Mouse (Mus musculus) macrophage (primary cell): ENCODE results near the gene Cdkl4. TPM values are rescaled to one million over a fixed set of nuclear protein-coding genes. Genes with fewer than 3 reads are reported as not detected.
A peak's percentile ranks its signal among the peaks of the same experiment; 100 is the strongest.
"Not testable (repeated sequence)": the region's sequence is repeated elsewhere in the genome, so short reads cannot be mapped to it uniquely, and the experiment has no call there.

Experiments used
- H3K27ac ChIP-seq: fragments of 350-480 bp; formaldehyde crosslinking; 2 replicates; pipeline ENCODE4 v1.9.0; 2021
- H3K36me3 ChIP-seq: fragments of 350-480 bp; formaldehyde crosslinking; 2 replicates; pipeline ENCODE4 v1.9.0; 2021; ENCODE audit errors: inconsistent target
- H3K4me3 ChIP-seq: fragments of 350-480 bp; formaldehyde crosslinking; 2 replicates; pipeline ENCODE4 v1.9.0; 2021; ENCODE audit errors: inconsistent target
- H3K79me2 ChIP-seq: fragments of 350-480 bp; formaldehyde crosslinking; 2 replicates; pipeline ENCODE4 v1.9.0; 2021; ENCODE audit errors: inconsistent target
- WGBS: methylation state at CpG from one replicate; pipeline ENCODE4 v1.1.7; 2026; ENCODE audit warnings: inconsistent platforms; ENCODE audit not compliant: missing documents; 5-methylcytosine and 5-hydroxymethylcytosine counted together
- polyA plus RNA-seq: library from polyadenylated mRNA; stranded (reverse); fragments of 250-400 nt; gene quantifications from 3 replicates; pipeline ENCODE4 v1.2.4, GENCODE M21; 2018; ENCODE audit warnings: inconsistent platforms

Gene Cdkl4
- polyA plus RNA-seq, 1 experiment from 2014 or later, result 0.09 TPM

DNA sequence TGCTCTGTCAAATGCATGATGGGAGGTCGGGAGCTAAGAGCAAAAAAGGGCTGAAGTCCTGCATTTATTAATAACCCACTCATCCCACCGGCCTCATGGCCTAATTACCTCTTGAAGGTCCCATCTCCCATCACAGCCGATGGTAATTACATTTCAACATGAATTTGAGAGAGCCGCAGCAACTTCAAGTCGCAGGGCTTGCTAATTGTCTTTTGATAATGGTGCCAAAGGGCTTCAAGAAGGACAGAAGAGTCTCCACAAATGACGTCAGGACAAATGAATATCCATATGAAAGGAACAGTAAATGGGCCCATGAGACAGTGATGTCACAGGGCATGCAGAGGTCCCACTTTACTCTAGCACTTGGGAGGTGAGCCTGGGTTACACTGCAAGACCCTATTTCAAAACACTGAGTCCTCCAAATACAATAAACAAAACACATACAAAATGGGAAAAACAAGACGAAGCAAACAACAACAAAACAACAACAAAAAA, 3.1 kb downstream of the Cdkl4 start:
- H3K36me3 ChIP-seq, result no peaks in the 10 kb centered on the region
- H3K4me3 ChIP-seq, result no peak overlapping the region
- WGBS, result 95% methylated on average over 7 of the region's 7 CpGs
- no peak overlapping the region for H3K27ac ChIP-seq
- no peaks in the 10 kb centered on the region for H3K79me2 ChIP-seq

DNA sequence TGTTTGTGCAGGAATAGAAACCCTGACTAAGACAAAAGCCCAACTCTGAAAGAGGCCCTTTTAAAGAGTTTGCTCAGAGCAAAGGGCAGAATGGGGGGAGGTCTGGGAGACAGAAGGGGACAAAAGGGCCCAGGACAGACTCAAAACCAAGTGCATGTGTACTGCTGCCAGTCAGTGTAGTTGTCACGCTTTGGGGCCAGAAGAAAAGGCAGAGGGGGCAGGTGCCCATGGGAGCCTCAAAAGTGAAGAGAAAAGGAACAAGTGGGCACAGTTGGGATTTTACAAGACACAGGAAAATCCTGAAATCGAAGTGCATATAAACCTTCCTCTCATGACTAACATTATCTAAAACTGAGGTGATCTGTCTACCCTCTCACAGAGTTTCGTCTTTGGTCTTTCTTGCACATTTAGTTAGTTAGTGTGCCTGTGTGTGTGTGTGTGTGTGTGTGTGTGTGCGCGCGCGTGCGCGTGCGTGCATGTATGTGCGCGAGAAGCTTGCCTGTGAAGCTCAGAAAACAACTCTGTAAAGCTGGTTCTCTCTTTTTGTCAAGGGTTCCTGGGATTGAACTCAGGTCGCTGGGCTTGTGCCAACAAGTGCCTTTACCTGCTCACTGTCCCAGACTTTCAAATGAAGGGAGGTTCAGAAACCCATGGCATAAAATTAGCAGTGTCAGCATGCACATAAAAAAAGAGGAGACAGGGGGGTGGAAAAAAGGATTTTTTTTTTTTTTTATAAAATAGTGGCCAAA, 5.3 kb downstream of the Cdkl4 start:
- no peak overlapping the region for H3K27ac ChIP-seq
- no peaks in the 10 kb centered on the region for H3K36me3 ChIP-seq
- no peak overlapping the region for H3K4me3 ChIP-seq
- WGBS, result 100% methylated on average over 4 of the region's 13 CpGs
- H3K79me2 ChIP-seq, result no peaks in the 10 kb centered on the region

DNA sequence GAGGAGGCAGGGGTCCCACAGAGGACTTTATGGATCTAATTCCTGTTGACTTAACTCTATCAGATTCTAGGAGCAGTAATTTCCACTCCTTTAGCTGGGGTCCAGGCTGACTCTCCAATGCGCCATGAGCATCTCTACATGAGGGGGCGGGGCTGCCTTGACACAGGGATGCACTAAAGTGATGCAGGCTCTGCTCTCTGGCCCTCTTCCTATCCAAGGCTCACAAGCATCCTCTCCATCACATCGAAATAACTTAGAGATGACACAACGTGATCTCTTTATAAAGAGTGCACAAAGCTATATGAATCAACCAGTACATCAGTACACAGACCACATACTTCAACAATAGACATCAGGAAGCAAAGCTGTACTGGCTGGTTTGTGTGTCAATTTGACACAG, 6.2 kb downstream of the Cdkl4 start:
- WGBS, result 90% methylated on average over 4 of the region's 4 CpGs
- no peak overlapping the region for H3K27ac ChIP-seq
- H3K36me3 ChIP-seq, result no peaks in the 10 kb centered on the region
- no peaks in the 10 kb centered on the region for H3K79me2 ChIP-seq
- H3K4me3 ChIP-seq, result no peak overlapping the region

DNA sequence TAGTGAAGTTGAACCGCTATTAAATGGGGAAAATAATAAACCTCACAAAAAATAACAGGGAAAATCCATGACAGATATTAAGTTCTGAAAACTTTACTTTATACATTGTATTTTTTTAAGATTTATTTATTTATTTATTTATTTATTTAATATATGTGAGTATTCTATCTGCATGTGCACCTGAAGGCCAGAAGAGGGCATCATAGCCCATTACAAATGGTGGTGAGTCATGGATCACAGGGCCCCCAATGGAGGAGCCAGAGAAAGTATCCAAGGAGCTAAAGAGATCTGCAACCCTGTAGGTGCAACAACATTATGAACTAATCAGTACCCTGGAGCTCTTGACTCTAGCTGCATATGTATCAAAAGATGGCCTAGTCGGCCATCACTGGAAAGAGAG, 7.9 kb downstream of the Cdkl4 start:
- H3K4me3 ChIP-seq, H3K27ac ChIP-seq, H3K36me3 ChIP-seq: not testable (repeated sequence)
- peaks cover 17% of the 10 kb centered on the region for H3K79me2 ChIP-seq
- 100% methylated on average over 1 of the region's 2 CpGs for WGBS

DNA sequence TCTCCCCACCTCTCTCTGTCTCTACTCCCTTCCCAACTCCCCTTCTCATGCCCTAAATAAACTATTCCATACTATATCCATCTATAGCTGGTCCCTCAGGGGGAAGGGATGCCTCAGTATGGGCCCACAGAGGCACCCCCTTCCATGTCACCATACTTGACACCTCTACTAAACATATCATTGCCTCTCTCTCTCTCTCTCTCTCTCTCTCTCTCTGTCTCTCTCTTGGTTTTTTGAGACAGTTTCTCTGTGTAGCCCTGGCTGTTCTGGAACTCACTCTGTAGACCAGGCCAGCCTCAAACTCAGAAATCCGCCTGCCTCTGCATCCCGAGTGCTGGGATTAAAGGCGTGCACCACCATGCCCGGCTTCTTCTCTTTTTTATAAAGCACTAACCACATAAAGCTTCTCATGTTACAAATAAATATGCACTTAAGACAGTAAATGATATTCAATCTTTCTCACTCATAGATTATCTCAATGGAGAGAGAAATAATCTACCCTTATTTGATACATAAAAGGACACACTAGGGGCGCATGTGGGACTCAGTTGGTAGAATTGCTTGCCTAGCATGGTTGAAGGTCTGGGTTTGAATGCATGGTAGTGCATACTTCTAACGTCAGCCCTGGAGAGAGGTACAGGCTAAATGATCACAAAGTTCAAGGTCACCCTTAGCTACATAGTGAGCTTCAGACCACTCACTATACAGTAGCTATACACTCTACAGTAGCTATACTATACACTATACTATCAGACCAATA, 8.6 kb downstream of the Cdkl4 start:
- Histone ChIP-seq H3K27ac (no peak overlapping the region), H3K4me3 (no peak overlapping the region), H3K79me2 (peaks cover 18% of the 10 kb centered on the region), H3K36me3 (no peaks in the 10 kb centered on the region)
- 91% methylated on average over 6 of the region's 6 CpGs for WGBS

DNA sequence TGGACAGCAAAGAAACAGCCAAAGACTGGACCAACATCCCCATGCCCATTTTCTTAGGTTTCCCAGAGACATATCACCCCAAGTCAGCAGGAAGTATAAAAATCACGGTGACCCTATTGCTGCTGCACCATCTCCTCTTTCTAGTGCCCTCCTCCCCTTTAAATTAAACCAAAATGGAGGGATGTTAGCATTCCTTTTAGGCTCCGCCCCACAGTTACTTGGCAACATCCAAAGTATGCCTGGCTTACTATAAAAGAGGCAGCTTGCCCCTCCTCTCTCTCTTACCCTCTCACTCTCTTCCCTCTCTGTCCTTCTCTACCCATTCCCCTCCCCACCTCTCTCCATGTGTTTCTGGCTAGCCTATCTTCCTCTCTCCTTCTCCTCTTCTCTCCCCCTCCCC, 9.2 kb downstream of the Cdkl4 start:
- 100% methylated on average over 2 of the region's 2 CpGs for WGBS
- H3K27ac ChIP-seq, result no peak overlapping the region
- H3K79me2 ChIP-seq, result peaks cover 18% of the 10 kb centered on the region
- H3K36me3 ChIP-seq, result no peaks in the 10 kb centered on the region
- no peak overlapping the region for H3K4me3 ChIP-seq

DNA sequence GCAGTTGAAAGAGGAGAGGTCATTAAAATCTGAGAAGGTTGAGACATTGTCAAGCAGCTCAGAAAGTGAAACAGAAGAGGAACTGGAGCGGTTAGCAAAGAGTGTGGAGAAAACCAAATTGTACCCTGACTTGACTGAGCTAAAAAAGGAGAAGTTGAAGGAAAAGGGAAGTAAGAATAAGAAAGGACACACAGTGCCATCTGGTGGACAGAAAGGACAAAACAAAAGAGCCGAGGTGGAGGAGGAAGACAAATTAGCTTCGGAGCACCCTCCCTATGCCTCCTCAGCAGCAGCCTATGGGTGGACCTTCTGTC, 13.0 kb downstream of the Cdkl4 start:
- peak overlapping the region; percentile 96 for H3K27ac ChIP-seq
- no peaks in the 10 kb centered on the region for H3K36me3 ChIP-seq
- peak overlapping the region; percentile 82 for H3K4me3 ChIP-seq
- H3K79me2 ChIP-seq, result peaks cover 18% of the 10 kb centered on the region
- WGBS, result 10% methylated on average over 3 of the region's 3 CpGs

DNA sequence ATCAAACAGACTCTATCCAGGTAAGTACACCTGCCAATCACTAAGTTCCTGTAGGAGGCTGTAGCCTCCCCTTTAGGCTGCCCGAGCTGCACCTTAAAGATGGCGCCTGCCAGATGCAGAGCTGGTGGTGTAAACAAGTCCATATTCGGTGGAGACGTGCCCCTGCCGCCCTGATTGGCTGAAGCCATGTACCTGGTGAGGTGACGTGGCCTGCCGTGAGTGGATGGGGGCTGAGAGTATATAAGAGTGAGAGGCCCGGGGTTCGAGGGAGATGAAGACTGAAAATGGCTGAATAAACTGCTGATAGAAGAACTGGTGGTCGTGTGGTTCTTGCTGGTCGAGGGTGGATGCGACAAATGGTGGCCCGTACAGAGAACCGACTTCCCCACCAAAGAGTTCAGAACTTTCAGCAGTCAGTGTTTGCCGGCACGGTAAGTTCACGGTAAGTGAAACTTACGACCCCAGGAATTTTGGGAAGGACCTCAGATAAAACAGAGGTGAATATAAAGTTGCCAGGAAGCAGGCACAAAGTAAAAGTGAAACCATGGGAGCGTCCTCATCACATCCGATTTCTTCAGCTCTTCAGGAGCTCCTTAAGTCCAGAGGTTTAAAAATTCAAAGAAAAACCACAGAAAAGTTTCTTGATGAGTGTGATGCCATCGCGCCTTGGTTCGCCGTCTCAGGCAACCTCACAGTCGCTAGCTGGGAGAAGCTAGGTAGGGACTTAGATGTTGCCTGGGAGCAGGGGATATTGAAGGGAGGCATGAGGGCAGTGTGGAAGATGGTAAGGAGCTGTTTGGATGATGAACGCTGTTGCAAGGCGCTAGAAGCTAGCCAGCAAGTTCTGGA, 13.6 kb downstream of the Cdkl4 start:
- WGBS, result 26% methylated on average over 26 of the region's 27 CpGs
- peaks cover 18% of the 10 kb centered on the region for H3K79me2 ChIP-seq
- H3K36me3 ChIP-seq, result not testable (repeated sequence)
- peak overlapping the region; percentile 96 for H3K27ac ChIP-seq
- H3K4me3 ChIP-seq, result peak overlapping the region; percentile 82

DNA sequence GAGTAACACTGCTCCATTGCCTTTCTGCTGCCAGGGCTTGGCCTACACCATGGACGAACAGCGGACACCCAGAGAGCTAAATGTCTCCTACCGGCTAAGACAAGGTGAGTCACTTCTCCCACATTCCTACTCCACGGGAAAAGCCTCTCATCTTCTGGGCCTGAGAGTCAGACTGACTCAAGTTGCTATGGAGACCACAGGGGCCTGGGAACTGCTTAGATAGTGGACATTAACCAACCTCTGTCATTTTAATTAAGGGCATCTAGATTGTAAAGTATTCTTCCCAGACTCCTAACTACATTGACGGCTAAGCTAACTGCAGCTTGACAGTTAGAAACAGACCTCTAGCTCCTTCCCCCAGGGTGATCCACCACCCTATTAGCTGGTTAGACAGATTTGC, 14.8 kb downstream of the Cdkl4 start:
- peaks cover 18% of the 10 kb centered on the region for H3K79me2 ChIP-seq
- H3K36me3 ChIP-seq, result no peaks in the 10 kb centered on the region
- 97% methylated on average over 5 of the region's 5 CpGs for WGBS
- H3K4me3 ChIP-seq, result no peak overlapping the region
- H3K27ac ChIP-seq, result no peak overlapping the region

DNA sequence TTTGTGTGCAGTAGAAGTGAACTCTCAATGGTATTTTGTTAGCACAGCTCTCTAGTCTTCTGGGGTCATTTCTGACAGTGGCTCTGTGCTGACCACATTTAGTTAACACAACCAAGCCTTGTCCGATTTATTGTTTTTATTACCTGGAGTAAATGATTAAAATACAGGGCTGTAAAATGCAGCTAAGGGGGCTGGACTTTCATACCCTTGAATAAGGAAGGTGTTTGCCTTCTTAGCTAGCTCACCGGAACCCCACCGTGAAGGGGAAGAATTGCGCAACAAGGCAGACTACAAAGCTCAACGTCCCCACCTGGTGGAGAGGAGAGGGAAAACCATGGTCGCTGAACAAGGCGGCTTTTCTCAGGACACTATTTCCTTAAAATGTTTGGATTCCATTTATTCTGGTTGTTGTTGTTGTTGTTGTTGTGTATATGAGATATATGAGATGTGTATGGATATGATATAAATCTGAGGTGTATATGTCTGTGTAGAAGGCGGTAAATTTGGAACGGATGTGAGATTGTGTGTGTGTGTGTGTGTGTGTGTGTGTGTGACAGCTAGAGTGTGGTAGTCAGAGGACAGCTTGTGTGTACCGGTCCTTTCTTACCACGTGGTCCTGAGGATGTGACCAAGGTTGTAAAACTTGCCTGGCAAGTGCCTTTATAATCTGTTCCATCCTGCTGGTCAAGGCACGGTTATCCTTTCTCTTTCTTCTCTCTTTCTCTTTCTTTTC, 16.8 kb downstream of the Cdkl4 start:
- Histone ChIP-seq H3K79me2 (peaks cover 12% of the 10 kb centered on the region), H3K27ac (no peak overlapping the region), H3K4me3 (no peak overlapping the region), H3K36me3 (no peaks in the 10 kb centered on the region)
- WGBS, result 16% methylated on average over 12 of the region's 12 CpGs

DNA sequence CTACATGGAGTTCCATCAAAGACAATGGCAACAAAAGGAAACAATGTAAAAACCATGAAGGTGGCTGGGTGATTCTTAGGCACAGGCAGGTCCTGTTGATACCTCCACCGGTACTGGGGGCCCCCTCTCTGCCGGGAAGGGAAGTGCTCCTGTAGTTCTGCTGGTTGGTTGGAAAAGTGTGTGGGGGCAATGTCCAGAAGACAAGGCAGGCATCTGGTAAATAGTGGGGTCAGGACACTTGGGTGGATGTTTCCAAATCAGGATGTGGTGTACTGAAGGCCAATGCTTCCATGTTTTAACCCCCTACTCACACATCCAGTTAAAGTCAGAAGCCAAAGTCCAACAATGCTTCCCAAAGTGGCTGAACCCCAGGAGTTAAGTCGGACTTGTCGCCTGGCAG, 17.9 kb downstream of the Cdkl4 start:
- no peak overlapping the region for H3K4me3 ChIP-seq
- 0 out of 2 replicates have a peak, but pooled peaks cover under 1% of the 10 kb centered on the region for H3K79me2 ChIP-seq
- WGBS, result 73% methylated on average over 4 of the region's 4 CpGs
- H3K27ac ChIP-seq, result no peak overlapping the region
- no peaks in the 10 kb centered on the region for H3K36me3 ChIP-seq

DNA sequence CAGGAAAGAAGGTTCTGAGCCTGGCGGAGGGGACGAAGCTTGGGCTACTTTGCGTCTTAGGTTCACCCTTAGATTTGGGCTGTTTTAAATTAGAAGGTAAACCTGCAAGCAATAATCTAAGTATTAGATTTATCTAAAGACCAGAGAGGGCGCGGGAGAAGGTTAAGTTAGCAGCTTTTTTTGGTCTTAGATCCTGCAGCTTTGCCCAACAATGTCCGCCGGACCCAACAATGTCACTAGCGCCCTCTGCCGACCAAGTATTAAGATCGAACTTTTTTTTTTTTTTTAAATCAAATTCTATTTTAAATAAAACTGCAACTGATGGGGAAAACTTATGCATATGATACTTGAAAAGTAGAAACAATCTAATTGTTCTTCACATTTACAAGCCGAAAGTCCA, 18.6 kb downstream of the Cdkl4 start:
- Histone ChIP-seq H3K36me3 (no peaks in the 10 kb centered on the region), H3K79me2 (no peaks in the 10 kb centered on the region), H3K4me3 (no peak overlapping the region), H3K27ac (no peak overlapping the region)
- 31% methylated on average over 11 of the region's 11 CpGs for WGBS

DNA sequence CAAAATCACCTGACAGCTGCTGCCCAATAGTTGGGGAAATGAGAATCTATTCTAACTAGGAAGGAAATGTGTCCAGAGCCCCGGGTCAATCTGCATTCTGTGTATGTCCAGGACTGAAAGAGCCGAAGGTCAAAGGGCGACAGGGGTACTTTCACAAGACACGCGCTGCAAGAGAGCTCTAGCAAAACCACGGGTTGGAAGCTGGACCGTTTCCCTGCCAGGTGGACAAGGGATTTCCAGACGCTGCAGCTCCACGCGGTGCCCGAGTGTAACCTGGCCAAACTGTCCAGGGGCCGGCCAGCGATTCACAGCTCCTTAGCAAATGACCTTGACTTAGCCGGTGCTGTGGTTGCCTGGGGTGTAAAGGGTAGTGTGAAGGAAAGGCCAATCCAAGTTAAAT, 19.0 kb downstream of the Cdkl4 start:
- H3K36me3 ChIP-seq, result no peaks in the 10 kb centered on the region
- H3K4me3 ChIP-seq, result no peak overlapping the region
- H3K27ac ChIP-seq, result no peak overlapping the region
- H3K79me2 ChIP-seq, result no peaks in the 10 kb centered on the region
- WGBS, result 92% methylated on average over 14 of the region's 14 CpGs

DNA sequence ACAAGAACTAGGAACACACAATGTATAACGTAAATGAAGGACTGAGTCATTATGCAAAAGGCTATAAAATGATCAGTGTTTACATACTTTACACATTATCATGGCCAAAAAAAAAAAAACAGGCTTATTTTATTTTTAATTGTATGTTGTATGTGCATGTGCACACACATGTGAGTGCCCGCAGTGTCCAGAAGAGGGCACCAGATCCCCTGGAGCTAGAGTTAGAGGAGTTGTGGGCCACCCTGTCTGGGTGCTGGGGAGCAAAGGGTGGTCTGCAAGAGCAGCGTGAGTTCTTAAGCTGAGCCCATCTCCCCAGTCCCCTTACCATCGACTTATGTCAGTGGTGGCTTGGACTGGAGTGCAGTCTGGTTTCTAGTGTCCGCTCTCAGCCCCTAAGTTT, 20.2 kb downstream of the Cdkl4 start:
- no peaks in the 10 kb centered on the region for H3K36me3 ChIP-seq
- no peak overlapping the region for H3K27ac ChIP-seq
- WGBS, result 98% methylated on average over 5 of the region's 5 CpGs
- H3K79me2 ChIP-seq, result no peaks in the 10 kb centered on the region
- no peak overlapping the region for H3K4me3 ChIP-seq
